Mouse (Mus musculus): Measurements from ENCODE around the gene Rbms3.

Gene Rbms3

DNA sequence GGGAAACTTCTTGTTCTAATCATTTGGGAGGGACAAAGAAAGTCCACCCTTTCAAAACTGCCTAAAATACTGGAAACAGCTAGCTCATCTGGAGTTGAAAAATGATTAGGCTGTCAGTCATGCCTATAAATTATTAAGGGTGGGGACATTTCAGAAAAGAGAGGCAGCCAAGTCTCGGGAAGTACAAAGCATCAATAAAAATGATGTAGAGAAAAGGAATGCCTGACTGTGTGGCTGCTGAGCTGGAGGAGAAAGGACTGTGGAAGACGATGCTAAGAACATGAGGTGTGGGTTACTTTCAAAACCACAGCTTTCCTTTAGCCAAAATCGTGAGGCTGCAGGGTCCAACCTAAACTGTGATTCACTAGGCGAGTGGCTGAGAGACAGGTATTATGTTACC lies 1037.2 kb downstream of the Rbms3 start:
- DNase-seq: no peak

DNA sequence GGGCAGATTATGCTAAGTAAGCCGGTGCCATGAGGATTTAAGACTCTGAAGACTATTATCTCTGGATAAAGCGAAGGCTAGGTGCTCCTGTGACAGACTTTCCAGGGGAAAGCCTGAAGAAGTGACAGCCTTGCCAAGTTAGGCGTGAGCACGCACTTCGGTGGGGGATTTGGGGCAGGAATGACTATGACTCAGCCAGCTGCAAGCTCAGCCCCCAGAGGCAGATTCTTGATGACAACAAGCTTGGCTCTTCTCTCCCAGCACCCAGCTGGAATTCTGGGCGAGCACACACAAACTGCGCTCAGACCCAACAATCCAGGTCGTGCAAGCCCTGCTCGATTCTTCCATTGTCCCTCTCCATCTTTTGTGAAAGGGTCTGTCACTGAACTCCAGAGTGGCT lies 1038.6 kb downstream of the Rbms3 start:
- DNase-seq: no peak

DNA sequence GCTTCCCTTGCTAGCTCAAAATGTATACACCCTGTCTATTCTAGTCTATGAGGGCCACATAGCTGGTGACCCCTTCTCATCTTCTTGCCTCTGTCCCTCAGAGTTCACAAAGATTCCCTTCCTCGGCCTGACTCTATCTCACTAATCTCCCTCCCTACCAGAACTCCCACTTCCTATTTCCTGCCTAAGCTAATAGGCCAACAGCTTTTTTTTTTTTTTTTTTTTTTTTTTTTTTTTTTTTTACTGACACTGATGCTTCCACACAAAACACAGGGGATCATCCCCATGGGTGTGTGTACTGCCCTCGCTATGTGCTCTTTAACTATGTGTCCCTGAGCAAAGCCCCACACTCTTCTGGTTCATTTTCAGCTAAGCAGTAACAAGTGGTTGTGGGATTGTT lies 1060.0 kb downstream of the Rbms3 start:
- no peak for DNase-seq

DNA sequence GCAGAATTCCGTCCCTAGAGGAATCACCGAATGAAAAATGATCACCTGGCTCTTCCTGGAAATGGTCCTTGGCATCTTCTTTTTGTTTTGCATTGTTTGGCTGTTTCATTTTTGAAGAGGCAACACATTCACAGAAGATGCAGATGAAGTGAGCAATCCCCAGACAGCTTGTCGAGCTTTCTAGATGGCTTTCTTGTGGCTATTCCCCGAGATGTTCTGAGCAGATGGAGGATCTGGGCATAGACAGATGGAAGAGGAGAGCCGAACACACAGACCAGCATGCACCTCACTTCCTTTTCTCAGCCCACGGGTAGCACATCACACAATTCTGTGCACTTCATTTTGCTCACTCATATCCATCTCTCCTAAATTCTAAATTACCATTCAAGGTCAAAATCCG lies 1063.0 kb downstream of the Rbms3 start:
- DNase-seq: no peak

DNA sequence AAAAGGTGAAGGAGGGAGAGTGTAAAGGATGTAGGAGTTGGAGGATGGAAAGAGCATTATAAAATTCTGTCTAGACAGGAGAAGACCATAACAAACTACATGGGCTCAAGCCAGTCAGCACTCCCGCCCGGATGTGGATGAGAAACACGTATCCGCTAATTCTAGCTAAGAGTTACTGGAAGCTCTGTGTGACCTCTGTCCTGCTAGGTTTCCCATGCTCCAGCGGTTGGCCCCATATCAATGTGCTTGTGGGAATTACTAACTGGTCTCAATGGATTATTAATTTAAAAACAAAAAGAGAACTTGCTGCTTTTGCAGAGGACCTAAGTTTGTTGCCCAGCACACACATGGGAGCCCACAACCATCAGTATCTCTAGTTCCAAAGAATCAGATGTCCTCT lies 1071.9 kb downstream of the Rbms3 start:
- DNase-seq: no peak

DNA sequence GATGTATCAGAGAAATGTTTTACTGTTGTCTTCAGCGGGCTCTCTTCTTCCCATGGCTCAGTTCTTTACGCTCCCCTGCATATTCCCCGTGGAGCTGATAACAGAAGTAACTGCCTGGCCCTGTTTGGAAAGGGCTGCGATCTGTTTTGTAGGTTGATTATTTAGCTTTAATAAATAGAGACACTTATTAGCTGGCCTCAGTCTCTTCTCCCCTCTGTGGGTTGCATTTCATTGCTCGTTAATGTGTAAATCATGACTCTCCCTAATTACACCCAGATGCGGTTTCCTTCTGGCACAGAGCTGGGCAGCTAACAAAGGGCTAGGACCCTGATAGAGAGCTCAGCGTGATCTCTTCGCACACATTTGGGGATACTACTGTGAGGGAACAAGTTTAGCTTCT lies 1073.1 kb downstream of the Rbms3 start:
- DNase-seq: no peak

DNA sequence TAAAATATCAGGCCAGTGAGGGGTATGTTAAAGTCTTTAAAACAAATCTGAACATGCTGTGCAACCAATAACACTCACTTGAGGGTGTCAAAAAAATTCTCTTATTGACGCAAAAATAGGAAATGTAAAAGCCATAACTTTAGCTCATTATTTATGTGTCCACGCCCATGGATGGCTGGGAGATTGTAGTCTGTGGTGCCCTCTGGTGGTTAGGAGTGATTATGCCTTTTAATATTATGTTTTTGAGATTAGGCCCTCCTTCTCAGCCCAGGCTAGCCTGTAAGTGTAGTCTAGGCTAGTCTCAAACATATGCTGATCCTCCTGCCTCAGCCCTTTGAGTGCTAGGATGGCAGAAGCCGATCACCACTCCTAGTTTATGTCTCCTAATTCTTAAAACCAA lies 1076.5 kb downstream of the Rbms3 start:
- no peak for DNase-seq

DNA sequence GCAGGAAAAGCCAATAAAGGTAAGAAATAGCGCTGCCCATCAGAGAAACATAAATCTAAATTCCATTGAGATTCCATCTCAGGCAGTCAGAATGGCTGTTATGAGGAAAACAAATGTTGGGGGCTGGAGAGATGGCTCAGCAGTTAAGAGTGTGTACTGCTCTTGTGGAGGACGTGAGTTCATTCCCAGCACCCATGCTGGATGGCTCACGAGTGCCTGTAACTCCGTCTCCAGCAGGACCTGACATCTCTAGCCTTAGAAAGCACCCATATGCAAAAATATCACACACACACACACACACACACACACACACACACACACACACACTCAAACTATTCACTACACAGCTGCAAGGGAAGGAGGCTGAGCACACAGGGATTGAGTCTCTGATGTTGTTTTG lies 1083.6 kb downstream of the Rbms3 start:
- no peak for DNase-seq

DNA sequence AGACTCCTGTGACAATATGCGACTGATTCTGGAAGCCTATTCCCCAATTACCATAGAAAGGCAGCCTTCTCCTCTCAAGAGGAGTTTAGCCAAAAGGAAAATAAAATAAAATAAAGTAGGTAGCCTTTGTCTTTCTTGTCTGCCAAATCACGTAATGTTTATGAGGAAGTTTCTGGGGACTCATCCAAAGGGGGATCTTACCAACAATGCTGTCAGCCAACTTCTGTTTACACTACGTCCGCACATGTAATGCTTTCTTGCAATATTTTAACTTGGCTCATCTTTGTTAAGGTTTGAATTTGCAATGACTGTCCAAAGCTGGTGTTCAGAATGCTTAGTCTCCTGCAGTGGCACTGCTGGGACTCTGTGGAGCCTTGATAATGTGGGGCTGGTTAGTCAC lies 1086.9 kb downstream of the Rbms3 start:
- no peak for DNase-seq

DNA sequence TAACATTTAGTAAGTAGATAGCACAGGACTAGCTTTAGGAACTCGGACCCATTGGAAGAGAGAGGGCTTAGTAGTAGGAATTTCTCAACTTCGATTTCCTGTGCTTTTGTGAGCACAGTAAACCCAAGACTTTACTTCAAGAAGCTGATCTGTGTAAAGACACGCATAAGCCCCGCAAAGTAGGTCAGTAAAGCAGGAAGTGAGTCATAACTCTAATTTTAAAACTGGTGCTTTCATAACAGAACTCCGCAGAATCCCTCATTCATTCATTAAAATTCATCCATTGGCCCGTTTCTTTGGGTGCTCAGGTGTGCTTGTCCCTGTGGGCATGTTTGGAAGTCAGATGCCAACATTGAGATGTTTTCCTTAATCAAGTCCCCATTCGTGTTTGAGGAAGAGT lies 1087.7 kb downstream of the Rbms3 start:
- no peak for DNase-seq

DNA sequence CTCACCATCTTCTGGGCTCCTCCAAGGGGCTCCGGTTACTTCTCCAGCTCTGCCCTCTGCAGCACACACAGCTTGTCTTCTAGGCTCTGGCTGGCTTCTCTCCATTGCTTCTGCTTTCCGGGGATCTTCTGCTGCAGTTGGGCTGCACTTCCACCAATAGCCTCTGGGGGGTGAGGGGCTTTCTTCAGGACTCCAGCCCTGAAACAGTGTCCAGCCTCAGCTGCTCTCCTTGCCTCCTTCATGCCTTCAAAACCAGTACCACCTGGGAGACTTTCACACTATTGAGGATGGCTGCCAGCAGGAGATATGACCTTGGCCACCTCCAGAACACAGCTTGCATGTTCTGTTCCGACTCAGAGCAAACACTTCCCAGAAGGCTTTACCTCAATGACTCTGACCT lies 1094.0 kb downstream of the Rbms3 start:
- DNase-seq: no peak

DNA sequence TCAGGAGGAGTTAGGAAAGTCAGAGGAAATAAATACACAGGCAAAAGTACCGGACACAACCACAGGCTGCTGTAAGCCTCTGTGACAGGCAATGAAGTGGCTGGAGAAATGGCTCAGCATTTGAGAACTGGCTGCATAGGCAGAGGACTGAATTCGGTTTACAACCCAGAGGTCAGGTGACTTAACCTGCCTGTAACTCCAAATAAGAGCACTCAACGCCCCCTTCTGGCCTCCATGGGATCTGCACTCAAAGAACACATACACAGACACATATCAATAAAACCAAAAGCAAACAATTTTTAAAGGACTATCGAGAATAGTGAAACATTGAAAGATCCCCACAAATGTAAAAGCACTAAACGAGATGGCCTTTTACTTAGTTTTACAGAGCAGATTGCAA lies 1096.3 kb downstream of the Rbms3 start:
- DNase-seq: no peak

DNA sequence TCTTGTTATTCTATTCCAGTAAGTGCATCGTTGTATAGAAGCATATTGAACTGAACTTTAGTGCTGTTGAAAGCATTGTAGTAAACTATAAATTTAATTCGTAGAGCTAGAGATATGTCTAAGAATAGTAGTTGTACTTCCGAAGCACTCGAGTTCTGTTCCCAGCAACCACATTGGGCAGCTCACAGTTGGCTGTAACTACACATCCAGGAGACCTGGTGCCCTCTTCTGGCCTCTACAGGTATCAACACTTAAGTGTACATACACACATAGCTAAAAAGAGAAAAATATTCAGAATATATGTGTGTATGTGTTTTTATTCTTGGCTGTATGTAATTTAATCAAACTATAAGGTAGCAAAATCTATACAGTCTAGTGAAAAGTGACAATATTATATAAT lies 1098.6 kb downstream of the Rbms3 start:
- no peak for DNase-seq

DNA sequence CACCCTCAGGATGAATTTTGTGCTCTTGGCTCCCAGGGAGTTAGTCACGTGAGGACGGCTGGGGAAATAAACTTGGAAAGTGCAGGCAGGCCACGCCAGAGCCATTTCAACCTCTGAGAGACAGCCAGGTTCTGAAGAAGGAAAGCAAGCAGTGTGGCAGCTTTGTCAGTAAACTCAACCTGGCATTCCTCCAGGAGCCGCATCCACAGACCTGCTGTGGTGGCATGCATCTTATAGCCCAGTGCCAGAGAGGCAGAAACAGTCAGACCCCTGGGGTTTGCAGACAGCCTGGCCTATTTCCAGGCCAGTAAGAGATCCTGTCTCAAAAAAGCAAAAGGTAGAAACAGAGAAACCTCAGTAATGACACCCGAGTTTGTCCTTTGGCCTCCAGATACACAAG lies 1105.3 kb downstream of the Rbms3 start:
- no peak for DNase-seq
